Mouse (Mus musculus) cortical plate, adult 2 months (tissue): ENCODE results near the gene Cdk17.

Experiments used
- CTCF ChIP-seq: fragments of 200-500 bp; IDR thresholded peaks from 2 replicates; pipeline ENCODE4 v1.5.1; 2011; ENCODE audit warnings: mild to moderate bottlenecking, control low read depth, low read length; ENCODE audit not compliant: insufficient read depth; ENCODE audit errors: extremely low read depth
- POLR2A ChIP-seq: fragments of 200-500 bp; IDR thresholded peaks from 2 replicates; pipeline ENCODE4 v1.6.1; 2011; ENCODE audit warnings: mild to moderate bottlenecking, low read length, control low read depth; ENCODE audit not compliant: insufficient read depth; ENCODE audit errors: extremely low read depth

DNA sequence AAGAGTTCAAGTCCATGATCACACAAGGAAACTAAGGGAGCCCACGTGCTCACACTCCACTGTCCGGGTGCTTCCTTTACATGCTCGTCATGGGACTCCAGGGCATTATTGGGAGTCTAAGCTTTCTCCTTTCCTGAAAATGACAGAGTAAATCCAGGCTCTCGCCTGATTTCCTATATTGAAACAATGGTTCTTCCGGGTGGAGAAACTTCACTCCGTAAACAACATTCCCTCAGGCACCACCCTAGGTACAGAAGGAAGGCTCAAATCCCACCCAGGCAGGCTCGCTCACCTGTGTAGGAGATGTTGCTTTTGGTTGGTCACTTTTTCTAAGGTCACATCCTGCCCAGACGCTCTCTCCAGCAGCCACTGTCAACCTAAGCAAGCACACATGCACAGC is 141.2 kb downstream of the Cdk17 start:
- TF ChIP-seq CTCF = no peak
- TF ChIP-seq POLR2A = no peak
